ENCODE assay signal across 8 mouse cellular contexts in genomic region chr16:28840075-28840974, GRCm38 (mm10).
DNase-seq lines count a peak whose midpoint lies in the region; ATAC-seq and TF ChIP-seq lines count a peak whose summit lies in the region.

No protein-coding gene starts in this region.

- H3K27me3 ChIP-seq in forebrain, embryonic 11.5 days (ENCODE audit: control insufficient read depth, insufficient read depth, low read length), result no peaks in the 10 kb centered on the region; the same call in 1 of the 2 replicates
- peaks cover 9% of the 10 kb centered on the region; the same call in 1 of the 2 replicates for H3K27me3 ChIP-seq in hindbrain, embryonic 15.5 days
- no peaks in the 10 kb centered on the region for H3K27me3 ChIP-seq in midbrain, postnatal 0 days (ENCODE audit: insufficient read depth, low read length)

- no peak overlapping the region for H3K9ac ChIP-seq in forebrain, embryonic 11.5 days (ENCODE audit: low read length)
- no peak overlapping the region for H3K9ac ChIP-seq in hindbrain, embryonic 15.5 days
- H3K9ac ChIP-seq in midbrain, postnatal 0 days (replicated peaks; ENCODE audit: low read length, poor library complexity, severe bottlenecking), result no peak overlapping the region

- peak; percentile 35 for DNase-seq in ovary, postnatal 36 days (ENCODE audit: low spot score)
- DNase-seq in ovary, adult 18-20 months (ENCODE audit: low spot score), result no peak
- peak; percentile 54 for DNase-seq in c-Kit-positive CD71-negative TER-119-negative erythroid progenitor cells, embryonic 14.5 days (ENCODE audit: low read depth)
- DNase-seq in forebrain, embryonic 11.5 days (ENCODE audit: low spot score), result peak; percentile 70
- DNase-seq in left cerebral cortex, postnatal 36 days (ENCODE audit: low spot score in 2 of 2), result peak; percentile 57 to 74
- peak; percentile 84 for DNase-seq in midbrain, postnatal 0 days (ENCODE audit: low spot score)
- peak; percentile 42 to 57 for DNase-seq in urinary bladder, postnatal 36 days (ENCODE audit: low spot score in 2 of 2)

- H3K36me3 ChIP-seq in forebrain, embryonic 11.5 days (ENCODE audit: control insufficient read depth, insufficient read depth, low read length), result no peaks in the 10 kb centered on the region
- no peaks in the 10 kb centered on the region for H3K36me3 ChIP-seq in hindbrain, embryonic 15.5 days
- no peaks in the 10 kb centered on the region for H3K36me3 ChIP-seq in midbrain, postnatal 0 days (ENCODE audit: insufficient read depth, low read length)

- no peak overlapping the region for H3K4me3 ChIP-seq in forebrain, embryonic 11.5 days (ENCODE audit: low read depth, low read length)
- no peak overlapping the region for H3K4me3 ChIP-seq in hindbrain, embryonic 15.5 days
- H3K4me3 ChIP-seq in midbrain, postnatal 0 days (ENCODE audit: low read depth, low read length), result no peak overlapping the region

- TF ChIP-seq CTCF in midbrain, postnatal 0 days (IDR thresholded peaks at IDR 0.05), result peak; percentile 92

- WGBS in forebrain, embryonic 11.5 days, result 61% methylated on average over 24 of the region's 24 CpGs
- 54% methylated on average over 24 of the region's 24 CpGs for whole genome bisulfite sequencing in hindbrain, embryonic 15.5 days
- 48% methylated on average over 24 of the region's 24 CpGs for WGBS in midbrain, postnatal 0 days

- no peak overlapping the region for H3K4me2 ChIP-seq in forebrain, embryonic 11.5 days (ENCODE audit: low read depth, low read length, severe bottlenecking)
- H3K4me2 ChIP-seq in hindbrain, embryonic 15.5 days, result no peak overlapping the region
- H3K4me2 ChIP-seq in midbrain, postnatal 0 days (ENCODE audit: low read depth, low read length, poor library complexity, severe bottlenecking), result no peak overlapping the region

- no peak overlapping the region for H3K27ac ChIP-seq in forebrain, embryonic 11.5 days (ENCODE audit: low read depth, low read length)
- peak overlapping the region; percentile 6; the same call in 1 of the 2 replicates for H3K27ac ChIP-seq in hindbrain, embryonic 15.5 days (replicated peaks)
- H3K27ac ChIP-seq in midbrain, postnatal 0 days (ENCODE audit: low read depth, low read length), result no peak overlapping the region

- no peaks in the 10 kb centered on the region for H3K4me1 ChIP-seq in forebrain, embryonic 11.5 days (replicated peaks; ENCODE audit: control insufficient read depth, insufficient read depth, low read length)
- peaks cover 24% of the 10 kb centered on the region for H3K4me1 ChIP-seq in hindbrain, embryonic 15.5 days (replicated peaks)
- no peaks in the 10 kb centered on the region; the same call in 1 of the 2 replicates for H3K4me1 ChIP-seq in midbrain, postnatal 0 days (ENCODE audit: insufficient read depth, low read length)

- ATAC-seq in forebrain, embryonic 11.5 days (replicated peaks; ENCODE audit: low FRiP score), result peak; percentile 37
- peak; percentile 63 for ATAC-seq in hindbrain, embryonic 15.5 days (ENCODE audit: low FRiP score, low read depth)
- ATAC-seq in midbrain, postnatal 0 days (ENCODE audit: low FRiP score), result peak; percentile 58

- H3K9me3 ChIP-seq in forebrain, embryonic 11.5 days (ENCODE audit: control insufficient read depth, low read length), result no peaks in the 10 kb centered on the region
- H3K9me3 ChIP-seq in hindbrain, embryonic 15.5 days, result no peaks in the 10 kb centered on the region
- no peaks in the 10 kb centered on the region for H3K9me3 ChIP-seq in midbrain, postnatal 0 days (ENCODE audit: low read length)

- intact Hi-C loops in left cerebral cortex, postnatal 36 days (cut with DNase I), result loop anchor here (2.0 to 10.0 kb wide), 3 partner anchors 88 to 594 kb away; partner anchors contain the start of gene Mb21d2
